Mouse (Mus musculus) gastrocnemius, postnatal 14 days (tissue): ENCODE measurements around the gene Sept9. TPM values are rescaled to one million over a fixed set of nuclear protein-coding genes. Genes with fewer than 3 reads are reported as not detected.
"Not testable (repeated sequence)": the region's sequence is repeated elsewhere in the genome, so short reads cannot be mapped to it uniquely, and the experiment has no call there.

Source experiments
- DNase-seq: peaks from one replicate; pipeline ENCODE4 v3.0.0; 2021; ENCODE audit warnings: mixed read lengths
- intact Hi-C: fragments of 180-260 bp; cut with DNase I; formaldehyde crosslinking; loops from one replicate; pipeline ENCODE4 v1.15.1; 2025; ENCODE audit warnings: low total_unique reads
- total RNA-seq, 2 experiments: library from RNA; stranded (reverse); gene quantifications; 2 replicates each; pipeline ENCODE4 v1.2.3; 2021

Gene Sept9
- total RNA-seq, 2 experiments from 2014 or later, result 27.2 to 34.0 TPM

- intact Hi-C loops, result no loop called here
- DNase-seq, result no peak
Observed at GRCm38 (mm10) chr11:117326867-117327600, 127.6 kb downstream of the Sept9 start.

GRCm38 (mm10) chr11:117327633-117328032, 128.2 kb downstream of the Sept9 start:
- intact Hi-C loops, result no loop called here
- no peak for DNase-seq

- intact Hi-C loops, result no loop called here
- DNase-seq, result no peak
Observed at GRCm38 (mm10) chr11:117330076-117330950, 130.9 kb downstream of the Sept9 start.

- DNase-seq, result no peak
- intact Hi-C loops, result no loop called here
Observed at GRCm38 (mm10) chr11:117330951-117331254, 131.4 kb downstream of the Sept9 start.

- no peak for DNase-seq
- intact Hi-C loops, result no loop called here
Observed at GRCm38 (mm10) chr11:117331361-117332241, 132.1 kb downstream of the Sept9 start.

GRCm38 (mm10) chr11:117332242-117333149, 133.0 kb downstream of the Sept9 start:
- intact Hi-C loops, result no loop called here
- DNase-seq, result peak; percentile 64

- intact Hi-C loops, result no loop called here
- no peak for DNase-seq
Observed at GRCm38 (mm10) chr11:117333150-117333715, 133.8 kb downstream of the Sept9 start.

- no peak for DNase-seq
- intact Hi-C loops, result no loop called here
Observed at GRCm38 (mm10) chr11:117334101-117334500, 134.6 kb downstream of the Sept9 start.

GRCm38 (mm10) chr11:117335146-117335545, 135.7 kb downstream of the Sept9 start:
- intact Hi-C loops, result no loop called here
- DNase-seq, result no peak

GRCm38 (mm10) chr11:117336081-117336788, 136.8 kb downstream of the Sept9 start:
- DNase-seq, result no peak
- intact Hi-C loops, result no loop called here

- intact Hi-C loops, result no loop called here
- no peak for DNase-seq
Observed at GRCm38 (mm10) chr11:117337749-117338148, 138.3 kb downstream of the Sept9 start.

- intact Hi-C loops, result no loop called here
- DNase-seq, result no peak
Observed at GRCm38 (mm10) chr11:117338503-117338902, 139.0 kb downstream of the Sept9 start.

- no peak for DNase-seq
- intact Hi-C loops, result no loop called here
Observed at GRCm38 (mm10) chr11:117339050-117339449, 139.6 kb downstream of the Sept9 start.

GRCm38 (mm10) chr11:117341218-117341617, 141.8 kb downstream of the Sept9 start:
- intact Hi-C loops, result no loop called here
- no peak for DNase-seq

GRCm38 (mm10) chr11:117342076-117342475, 142.6 kb downstream of the Sept9 start:
- intact Hi-C loops, result no loop called here
- no peak for DNase-seq

- DNase-seq, intact Hi-C loops: not testable (repeated sequence)
Observed at GRCm38 (mm10) chr11:117342490-117342889, 143.0 kb downstream of the Sept9 start.

GRCm38 (mm10) chr11:117343800-117344199, 144.3 kb downstream of the Sept9 start:
- intact Hi-C loops, result no loop called here

More at GRCm38 (mm10) chr11:117343800-117344199, 144.3 kb downstream of the Sept9 start:
- DNase-seq, result no peak
